Mouse (Mus musculus) midbrain, postnatal 0 days (tissue): ENCODE data around the gene Slc35b4. TPM values are rescaled to one million over a fixed set of nuclear protein-coding genes. Genes with fewer than 3 reads are reported as not detected.
A peak's percentile ranks its signal among the peaks of the same experiment; 100 is the strongest.

ENCODE experiments used
- ATAC-seq: fragments of 200-750 bp; cut with Nextera tagmentation; 2 replicates; pipeline ENCODE4 v1.8.0; 2017; ENCODE audit warnings: moderate number of reproducible peaks, mild to moderate bottlenecking, moderate TSS enrichment, moderate library complexity; ENCODE audit not compliant: low FRiP score
- DNase-seq: peaks from one replicate; pipeline ENCODE4 v3.0.0-alpha.2; 2015; ENCODE audit warnings: low spot score
- H3K27ac ChIP-seq: fragments of 300-500 bp; sonication (generic); 2 replicates; pipeline ENCODE4 v1.5.1; 2014; ENCODE audit warnings: low read depth, mild to moderate bottlenecking, low read length, mixed read lengths
- H3K27me3 ChIP-seq: fragments of 300-500 bp; sonication (generic); 2 replicates; pipeline ENCODE4 v1.6.1; 2014; ENCODE audit warnings: low read length, control low read depth, mixed read lengths; ENCODE audit not compliant: insufficient read depth
- H3K36me3 ChIP-seq: fragments of 300-500 bp; sonication (generic); 2 replicates; pipeline ENCODE4 v1.6.1; 2014; ENCODE audit warnings: low read length, control low read depth, mixed read lengths; ENCODE audit not compliant: insufficient read depth
- H3K4me1 ChIP-seq: fragments of 300-500 bp; sonication (generic); 2 replicates; pipeline ENCODE4 v1.6.1; 2014; ENCODE audit warnings: mild to moderate bottlenecking, control low read depth, antibody characterized with exemption, low read length, mixed read lengths; ENCODE audit not compliant: insufficient read depth
- H3K4me2 ChIP-seq: fragments of 300-500 bp; sonication (generic); 2 replicates; pipeline ENCODE4 v1.6.1; 2014; ENCODE audit warnings: low read depth, mild to moderate bottlenecking, low read length, mixed read lengths; ENCODE audit not compliant: poor library complexity, severe bottlenecking
- H3K4me3 ChIP-seq: fragments of 300-500 bp; sonication (generic); 2 replicates; pipeline ENCODE4 v1.5.1; 2014; ENCODE audit warnings: low read depth, mild to moderate bottlenecking, low read length, moderate library complexity
- H3K9ac ChIP-seq: fragments of 300-500 bp; sonication (generic); replicated peaks from 2 replicates; pipeline ENCODE4 v1.6.1; 2014; ENCODE audit warnings: mild to moderate bottlenecking, low read length, moderate library complexity, mixed read lengths; ENCODE audit not compliant: poor library complexity, severe bottlenecking
- H3K9me3 ChIP-seq: fragments of 300-500 bp; sonication (generic); 2 replicates; pipeline ENCODE4 v1.6.1; 2016; ENCODE audit warnings: low read length, control low read depth
- CTCF ChIP-seq: IDR thresholded peaks from 2 replicates; pipeline ENCODE4 v1.5.1; 2016; ENCODE audit warnings: antibody characterized with exemption, mild to moderate bottlenecking
- WGBS: fragments of 180-500 bp; shearing (Covaris S2); extraction: QIAGEN DNeasy Blood & Tissue Kit; methylation state at CpG from one replicate; pipeline ENCODE4 v1.1.7; 2014; 5-methylcytosine and 5-hydroxymethylcytosine counted together
- polyA plus RNA-seq: library from polyadenylated mRNA; unstranded; fragments of >200 nt; fragmentation: Nextera tagmentation; extraction: Ambion mirVana; gene quantifications from 2 replicates; pipeline ENCODE4 v1.2.1, GENCODE M21; 2015
- total RNA-seq: library from RNA; depleted of rRNA; stranded (reverse); fragments of >200 nt; gene quantifications from 2 replicates; pipeline ENCODE4 v1.2.3, GENCODE M21; 2014

Gene Slc35b4
- total and polyA plus RNA-seq, 2 experiments from 2014 or later, result 30.6 to 30.8 TPM

DNA sequence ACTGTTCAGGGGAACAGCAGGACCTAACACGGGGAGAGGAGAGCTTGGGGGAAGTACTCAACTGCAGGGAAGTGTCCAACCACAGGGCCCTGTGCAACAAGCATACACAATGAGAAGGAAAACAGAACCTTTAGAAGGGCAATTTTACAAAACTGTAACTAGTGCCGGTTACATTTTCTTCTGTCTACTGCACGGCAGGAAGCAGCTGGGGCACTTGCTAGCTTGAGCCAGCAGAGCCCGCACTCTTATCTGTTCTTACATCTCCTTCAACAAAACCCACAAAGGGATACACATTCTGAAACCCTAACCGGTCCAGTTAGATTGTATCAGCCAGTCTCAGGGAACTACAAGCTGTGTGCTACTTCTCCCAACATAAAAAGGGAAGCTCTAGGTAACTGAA lies 20.9 kb downstream of the Slc35b4 start:
- H3K27me3 ChIP-seq, result no peaks in the 10 kb centered on the region
- ATAC-seq, result no peak
- no peak for DNase-seq
- no peak for TF ChIP-seq CTCF
- H3K4me2 ChIP-seq, result no peak overlapping the region
- no peak overlapping the region for H3K9ac ChIP-seq
- no peaks in the 10 kb centered on the region for H3K9me3 ChIP-seq
- WGBS, result 65% methylated on average over 5 of the region's 5 CpGs
- H3K4me1 ChIP-seq, result no peaks in the 10 kb centered on the region; the same call in 1 of the 2 replicates
- no peak overlapping the region for H3K4me3 ChIP-seq
- H3K36me3 ChIP-seq, result peaks cover 43% of the 10 kb centered on the region
- no peak overlapping the region for H3K27ac ChIP-seq

DNA sequence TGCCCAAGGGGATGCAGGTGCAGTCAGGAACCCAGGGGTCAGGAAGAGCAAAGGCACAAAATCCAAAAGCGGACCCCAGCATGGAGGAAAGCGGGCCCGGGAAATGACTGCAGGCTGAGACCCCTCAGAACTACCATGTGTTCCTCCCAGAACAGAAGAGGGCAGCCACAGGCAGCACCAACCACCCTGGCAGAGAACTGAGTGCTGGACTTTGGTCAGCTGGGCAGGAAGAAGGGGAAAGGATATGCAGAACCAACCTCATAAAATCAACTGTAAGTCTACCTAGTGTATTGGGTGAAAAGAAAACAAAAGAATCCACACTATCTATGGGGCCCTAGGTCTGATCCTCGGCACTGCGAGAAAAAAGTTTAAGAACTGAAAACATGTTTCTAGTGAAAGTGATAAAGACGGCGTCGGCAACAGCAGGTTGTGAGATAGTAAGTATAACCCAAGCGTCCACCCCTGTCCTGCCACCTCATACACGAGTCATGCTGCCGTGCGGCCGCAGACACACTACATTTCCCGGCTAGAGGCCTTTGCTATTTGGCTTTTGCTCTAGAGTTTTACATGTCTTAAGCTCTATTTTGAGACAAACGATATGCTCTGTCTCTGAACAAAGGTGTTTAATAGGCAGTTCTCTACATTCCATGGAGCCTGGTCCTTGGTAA lies 21.6 kb downstream of the Slc35b4 start:
- H3K36me3 ChIP-seq, result peaks cover 36% of the 10 kb centered on the region
- WGBS, result 92% methylated on average over 15 of the region's 15 CpGs
- DNase-seq (no peak), ATAC-seq (no peak)
- no peak overlapping the region for H3K4me3 ChIP-seq
- no peak overlapping the region for H3K27ac ChIP-seq
- no peak overlapping the region for H3K9ac ChIP-seq
- H3K9me3 ChIP-seq, result no peaks in the 10 kb centered on the region
- no peak for TF ChIP-seq CTCF
- no peaks in the 10 kb centered on the region; the same call in 1 of the 2 replicates for H3K4me1 ChIP-seq
- no peaks in the 10 kb centered on the region for H3K27me3 ChIP-seq
- H3K4me2 ChIP-seq, result no peak overlapping the region

DNA sequence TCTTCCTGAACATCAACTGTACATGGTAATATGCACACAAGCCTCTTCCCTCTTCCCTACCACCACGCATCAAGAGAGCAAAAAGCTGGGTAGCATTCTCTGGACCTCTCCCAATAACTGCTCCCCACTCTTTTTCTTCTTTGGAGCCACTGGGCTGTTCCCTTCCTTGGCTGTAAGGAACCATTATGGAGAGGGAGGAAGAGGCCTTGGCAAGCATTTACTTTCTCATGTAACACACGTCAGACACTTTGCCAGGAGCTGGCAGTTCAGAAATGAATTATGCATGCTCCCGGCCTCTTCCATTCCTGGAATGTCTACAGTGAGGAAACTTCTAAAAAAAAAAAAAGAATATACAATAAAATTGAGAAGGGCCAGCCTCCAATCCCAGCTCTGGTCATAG lies 22.7 kb downstream of the Slc35b4 start:
- no peaks in the 10 kb centered on the region for H3K27me3 ChIP-seq
- peaks cover 25% of the 10 kb centered on the region for H3K36me3 ChIP-seq
- no peaks in the 10 kb centered on the region for H3K9me3 ChIP-seq
- no peak overlapping the region for H3K9ac ChIP-seq
- H3K4me2 ChIP-seq, result no peak overlapping the region
- no peaks in the 10 kb centered on the region; the same call in 1 of the 2 replicates for H3K4me1 ChIP-seq
- H3K27ac ChIP-seq, result peak overlapping the region; percentile 34; the same call in 1 of the 2 replicates
- ATAC-seq (peak; percentile 44; the same call in 1 of the 2 replicates), DNase-seq (peak; percentile 81)
- WGBS, result 37% methylated on average over 3 of the region's 3 CpGs
- no peak overlapping the region for H3K4me3 ChIP-seq
- no peak for TF ChIP-seq CTCF

DNA sequence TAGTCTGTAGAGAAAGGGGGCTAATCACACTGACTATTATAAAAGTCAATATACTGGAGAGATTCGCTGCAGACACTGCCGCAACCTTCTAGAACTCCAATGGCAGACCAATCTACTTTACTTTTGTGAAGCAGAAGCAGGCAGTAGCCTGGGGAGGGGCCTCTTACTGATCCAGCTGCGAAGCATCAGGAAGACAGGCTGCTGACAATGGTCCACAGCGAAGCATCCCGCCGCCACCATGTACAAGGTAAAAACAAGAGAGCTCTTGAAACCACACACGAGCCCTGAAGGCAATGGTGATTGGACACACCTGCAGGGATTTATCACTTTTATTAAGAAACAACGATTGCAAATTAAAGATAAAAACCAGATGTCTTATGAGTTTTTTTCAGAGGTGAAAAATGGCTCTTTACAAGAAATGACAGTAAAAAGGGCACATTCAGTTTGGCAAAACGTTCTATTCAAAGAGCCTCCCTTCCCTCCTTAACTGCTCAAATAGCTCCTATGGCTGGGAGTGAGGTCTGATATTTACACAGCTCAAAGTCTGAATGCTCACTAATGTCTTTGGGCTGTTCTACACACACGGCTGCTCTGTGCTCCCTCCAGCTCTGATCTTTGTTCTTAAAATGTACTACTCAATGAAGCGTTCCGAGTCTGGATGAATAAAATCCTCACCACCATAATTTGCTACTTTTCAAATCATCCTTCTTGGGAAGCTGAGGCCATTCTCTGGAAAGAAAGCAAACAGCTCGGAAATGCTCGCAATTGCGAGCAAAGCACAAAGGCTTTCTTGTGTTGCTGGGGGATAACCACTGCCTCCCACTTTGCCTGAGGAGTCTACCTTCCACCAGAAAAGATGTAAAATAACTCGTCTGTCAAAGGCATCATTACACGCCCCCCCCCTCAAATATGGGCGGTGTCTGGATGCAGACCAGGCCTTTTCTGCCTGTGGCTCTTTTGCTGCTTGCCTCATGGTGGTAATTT lies 23.6 kb downstream of the Slc35b4 start:
- peak overlapping the region; percentile 19; the same call in 1 of the 2 replicates for H3K9ac ChIP-seq
- TF ChIP-seq CTCF, result no peak
- H3K27me3 ChIP-seq, result no peaks in the 10 kb centered on the region
- peaks cover 19% of the 10 kb centered on the region for H3K36me3 ChIP-seq
- no peak for ATAC-seq
- DNase-seq, result peak; percentile 21
- H3K27ac ChIP-seq, result peak overlapping the region; percentile 34; the same call in 1 of the 2 replicates
- WGBS, result 48% methylated on average over 18 of the region's 18 CpGs
- H3K4me3 ChIP-seq, result no peak overlapping the region
- no peak overlapping the region for H3K4me2 ChIP-seq
- H3K9me3 ChIP-seq, result no peaks in the 10 kb centered on the region
- no peaks in the 10 kb centered on the region; the same call in 1 of the 2 replicates for H3K4me1 ChIP-seq

DNA sequence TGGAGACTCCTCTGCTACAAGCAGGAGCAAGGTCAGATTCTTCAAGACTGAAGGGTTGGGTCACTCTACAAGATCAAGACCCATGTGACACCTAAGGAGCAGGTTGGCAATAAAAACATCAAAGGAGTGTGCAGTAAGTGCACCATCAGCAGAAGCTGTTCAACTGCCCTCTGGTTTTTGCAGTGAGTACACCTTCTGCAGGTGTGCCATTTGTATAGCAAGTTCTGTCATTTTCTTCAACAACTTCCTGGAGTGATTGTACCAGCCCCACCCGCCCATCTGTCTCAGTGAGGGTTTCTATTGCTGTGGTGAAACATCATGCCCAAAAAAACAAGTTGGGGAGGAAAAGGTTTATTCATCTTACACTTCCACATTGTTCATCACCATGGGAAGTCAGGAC lies 27.1 kb downstream of the Slc35b4 start:
- no peak for DNase-seq
- no peak for TF ChIP-seq CTCF
- H3K4me3 ChIP-seq, result no peak overlapping the region
- 88% methylated on average over 1 of the region's 1 CpGs for WGBS
- no peaks in the 10 kb centered on the region; the same call in 1 of the 2 replicates for H3K4me1 ChIP-seq
- H3K4me2 ChIP-seq, result no peak overlapping the region
- H3K27me3 ChIP-seq, result no peaks in the 10 kb centered on the region
- no peaks in the 10 kb centered on the region for H3K9me3 ChIP-seq
- ATAC-seq, result no peak
- no peak overlapping the region for H3K9ac ChIP-seq
- H3K27ac ChIP-seq, result no peak overlapping the region
- H3K36me3 ChIP-seq, result no peaks in the 10 kb centered on the region

DNA sequence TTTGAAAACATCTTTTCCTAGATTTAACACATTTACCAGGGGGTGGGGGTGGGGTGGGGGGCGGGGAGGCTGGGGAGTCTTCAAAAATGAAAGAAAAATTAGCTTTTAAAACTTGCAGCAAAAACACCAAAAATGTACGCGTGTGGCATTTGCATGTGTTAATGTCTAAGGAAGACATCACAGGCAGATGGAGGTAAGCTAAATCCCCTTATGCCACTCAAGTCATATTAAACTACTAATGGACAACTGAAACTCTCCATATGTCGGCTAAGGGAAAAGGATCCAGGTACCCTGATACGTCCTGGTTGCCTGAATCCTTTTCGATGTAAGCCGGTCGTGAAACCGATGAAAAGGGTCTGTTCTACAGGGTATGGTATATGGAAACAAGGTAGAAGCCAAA lies 27.8 kb downstream of the Slc35b4 start:
- no peaks in the 10 kb centered on the region for H3K36me3 ChIP-seq
- DNase-seq, result no peak
- ATAC-seq, result no peak
- no peaks in the 10 kb centered on the region for H3K27me3 ChIP-seq
- no peak for TF ChIP-seq CTCF
- no peaks in the 10 kb centered on the region for H3K9me3 ChIP-seq
- WGBS, result 89% methylated on average over 9 of the region's 9 CpGs
- no peak overlapping the region for H3K4me2 ChIP-seq
- H3K4me3 ChIP-seq, result no peak overlapping the region
- no peak overlapping the region for H3K9ac ChIP-seq
- H3K4me1 ChIP-seq, result no peaks in the 10 kb centered on the region; the same call in 1 of the 2 replicates
- no peak overlapping the region for H3K27ac ChIP-seq
